Mouse (Mus musculus): ENCODE data around the gene Nipsnap2. TPM values are rescaled to one million over a fixed set of nuclear protein-coding genes. Genes with fewer than 3 reads are reported as not detected.
"Not testable (repeated sequence)": the region's sequence is repeated elsewhere in the genome, so short reads cannot be mapped to it uniquely, and the experiment has no call there.

The Nipsnap2 gene
- polyA plus RNA-seq, 1 experiment from 2014 or later, result 92.5 TPM

- DNase-seq (ENCODE audit: low spot score), result no peak
- Histone ChIP-seq H3K4me1 (replicated peaks; ENCODE audit: control insufficient read depth, insufficient read depth) (no peaks in the 10 kb centered on the region), H3K4me3 (ENCODE audit: low read depth, low read length) (no peak overlapping the region), H3K9me3 (ENCODE audit: control insufficient read depth, low read length) (no peaks in the 10 kb centered on the region), H3K27ac (replicated peaks) (no peak overlapping the region), H3K9ac (ENCODE audit: low read length) (no peak overlapping the region), H3K27me3 (ENCODE audit: control insufficient read depth, insufficient read depth, low read length) (no peaks in the 10 kb centered on the region), H3K4me2 (replicated peaks; ENCODE audit: low read depth) (no peak overlapping the region), H3K36me3 (ENCODE audit: control insufficient read depth, insufficient read depth, low read length) (no peaks in the 10 kb centered on the region; the same call in 1 of the 2 replicates)
- WGBS, result 75% methylated on average over 23 of the region's 23 CpGs
- TF ChIP-seq CTCF (IDR thresholded peaks at IDR 0.05; ENCODE audit: low read depth), result no peak
- no peak for TF ChIP-seq EP300 (optimal IDR thresholded peaks at IDR 0.05)
- ATAC-seq (ENCODE audit: low FRiP score, low TSS enrichment), result no peak
Measured at GRCm38 (mm10) chr5:129770443-129771355, 45.8 kb downstream of the Nipsnap2 start.

- Histone ChIP-seq H3K4me3 (ENCODE audit: low read depth, low read length) (no peak overlapping the region), H3K27ac (replicated peaks) (no peak overlapping the region), H3K4me1 (replicated peaks; ENCODE audit: control insufficient read depth, insufficient read depth) (no peaks in the 10 kb centered on the region), H3K27me3 (ENCODE audit: control insufficient read depth, insufficient read depth, low read length) (no peaks in the 10 kb centered on the region), H3K9me3 (ENCODE audit: control insufficient read depth, low read length) (no peaks in the 10 kb centered on the region), H3K36me3 (ENCODE audit: control insufficient read depth, insufficient read depth, low read length) (no peaks in the 10 kb centered on the region; the same call in 1 of the 2 replicates), H3K9ac (ENCODE audit: low read length) (no peak overlapping the region), H3K4me2 (replicated peaks; ENCODE audit: low read depth) (no peak overlapping the region)
- 79% methylated on average over 10 of the region's 10 CpGs for WGBS
- TF ChIP-seq CTCF (IDR thresholded peaks at IDR 0.05; ENCODE audit: low read depth), result no peak
- TF ChIP-seq EP300 (optimal IDR thresholded peaks at IDR 0.05), result no peak
- ATAC-seq (ENCODE audit: low FRiP score, low TSS enrichment) (0 out of 2 replicates have a peak, but pooled peaks have one; percentile 18), DNase-seq (ENCODE audit: low spot score) (no peak)
Measured at GRCm38 (mm10) chr5:129772433-129772832, 47.6 kb downstream of the Nipsnap2 start.

- H3K4me2 ChIP-seq (replicated peaks; ENCODE audit: low read depth); H3K4me1 ChIP-seq (replicated peaks; ENCODE audit: control insufficient read depth, insufficient read depth); H3K4me3 ChIP-seq (ENCODE audit: low read depth, low read length); H3K9me3 ChIP-seq (ENCODE audit: control insufficient read depth, low read length); H3K36me3 ChIP-seq (ENCODE audit: control insufficient read depth, insufficient read depth, low read length); H3K27me3 ChIP-seq (ENCODE audit: control insufficient read depth, insufficient read depth, low read length); ATAC-seq (ENCODE audit: low FRiP score, low TSS enrichment); DNase-seq (ENCODE audit: low spot score); H3K9ac ChIP-seq (ENCODE audit: low read length); H3K27ac ChIP-seq (replicated peaks): not testable (repeated sequence)
- WGBS, result 73% methylated on average over 4 of the region's 4 CpGs
Measured at GRCm38 (mm10) chr5:129773330-129773729, 48.5 kb downstream of the Nipsnap2 start.

DNA sequence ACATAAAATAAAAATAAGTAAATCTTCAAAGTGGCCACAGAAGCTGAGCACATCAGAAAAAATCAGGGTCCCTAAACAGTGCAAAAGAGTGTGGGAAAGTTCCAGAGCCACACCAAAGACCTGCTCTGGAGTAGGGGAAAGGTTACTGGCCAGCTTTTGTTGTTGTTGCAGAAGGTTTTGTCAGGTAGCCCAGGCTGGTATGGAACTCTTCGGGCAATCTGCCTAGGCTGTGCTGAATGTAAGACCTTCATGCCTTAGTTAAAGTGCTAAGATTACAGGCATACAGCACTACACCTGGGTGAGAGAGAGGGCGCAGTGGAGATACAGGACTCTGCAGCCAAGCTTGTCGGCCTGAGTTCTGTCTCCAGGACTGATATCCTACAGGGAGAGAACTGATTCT, 49.8 kb downstream of the Nipsnap2 start:
- H3K27me3 ChIP-seq (ENCODE audit: control insufficient read depth, insufficient read depth, low read length), result no peaks in the 10 kb centered on the region
- no peak for DNase-seq (ENCODE audit: low spot score)
- no peaks in the 10 kb centered on the region for H3K4me1 ChIP-seq (replicated peaks; ENCODE audit: control insufficient read depth, insufficient read depth)
- no peaks in the 10 kb centered on the region; the same call in 1 of the 2 replicates for H3K36me3 ChIP-seq (ENCODE audit: control insufficient read depth, insufficient read depth, low read length)
- no peak overlapping the region for H3K4me2 ChIP-seq (replicated peaks; ENCODE audit: low read depth)
- no peak overlapping the region for H3K9ac ChIP-seq (ENCODE audit: low read length)
- H3K4me3 ChIP-seq (ENCODE audit: low read depth, low read length), result no peak overlapping the region
- TF ChIP-seq CTCF (IDR thresholded peaks at IDR 0.05; ENCODE audit: low read depth) (no peak), EP300 (optimal IDR thresholded peaks at IDR 0.05) (no peak)
- no peaks in the 10 kb centered on the region for H3K9me3 ChIP-seq (ENCODE audit: control insufficient read depth, low read length)
- no peak overlapping the region for H3K27ac ChIP-seq (replicated peaks)
- ATAC-seq (ENCODE audit: low FRiP score, low TSS enrichment), result no peak
- WGBS, result 86% methylated on average over 3 of the region's 3 CpGs

DNA sequence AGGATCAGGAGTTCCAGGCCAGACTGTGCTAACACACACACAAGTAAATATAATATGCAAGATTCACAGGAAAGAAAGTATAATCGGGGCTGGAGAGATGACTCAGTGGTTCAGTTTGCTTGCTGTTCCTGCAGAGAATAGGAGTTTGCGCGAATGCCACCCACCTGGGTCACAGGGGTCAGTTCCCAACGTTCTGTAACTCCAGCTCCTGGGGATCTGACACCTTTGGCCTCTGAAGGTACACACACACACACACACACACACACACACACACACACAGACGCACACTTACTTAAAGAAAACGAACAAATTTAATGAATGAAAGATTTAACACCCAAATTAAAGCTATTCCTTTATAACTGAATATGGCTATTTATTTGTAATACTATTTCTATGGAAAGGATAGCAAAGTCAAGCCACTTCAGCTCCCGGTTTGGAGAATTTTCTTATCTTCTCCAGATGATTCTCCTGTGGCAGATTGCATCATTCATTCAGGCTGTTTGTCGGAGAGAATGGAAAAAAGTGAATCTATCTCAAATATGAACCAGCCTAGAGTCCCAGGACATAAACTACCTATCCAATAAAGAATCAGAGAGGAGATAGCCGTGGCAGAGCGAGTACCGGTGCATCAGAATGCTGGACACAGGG, 53.6 kb downstream of the Nipsnap2 start:
- Histone ChIP-seq H3K27me3 (ENCODE audit: control insufficient read depth, insufficient read depth, low read length) (no peaks in the 10 kb centered on the region), H3K27ac (replicated peaks) (no peak overlapping the region), H3K4me2 (replicated peaks; ENCODE audit: low read depth) (peak overlapping the region; percentile 89), H3K4me3 (ENCODE audit: low read depth, low read length) (peak overlapping the region; percentile 57), H3K9ac (ENCODE audit: low read length) (peak overlapping the region; percentile 72), H3K36me3 (ENCODE audit: control insufficient read depth, insufficient read depth, low read length) (no peaks in the 10 kb centered on the region), H3K4me1 (replicated peaks; ENCODE audit: control insufficient read depth, insufficient read depth) (no peaks in the 10 kb centered on the region), H3K9me3 (ENCODE audit: control insufficient read depth, low read length) (no peaks in the 10 kb centered on the region)
- ATAC-seq (ENCODE audit: low FRiP score, low TSS enrichment), result no peak
- WGBS, result 27% methylated on average over 11 of the region's 11 CpGs
- TF ChIP-seq CTCF (IDR thresholded peaks at IDR 0.05; ENCODE audit: low read depth) (no peak), EP300 (optimal IDR thresholded peaks at IDR 0.05) (no peak)
- no peak for DNase-seq (ENCODE audit: low spot score)

Data from stomach, postnatal 0 days (tissue).